21 mouse cellular contexts compared by ENCODE assay signal in the genomic region with DNA sequence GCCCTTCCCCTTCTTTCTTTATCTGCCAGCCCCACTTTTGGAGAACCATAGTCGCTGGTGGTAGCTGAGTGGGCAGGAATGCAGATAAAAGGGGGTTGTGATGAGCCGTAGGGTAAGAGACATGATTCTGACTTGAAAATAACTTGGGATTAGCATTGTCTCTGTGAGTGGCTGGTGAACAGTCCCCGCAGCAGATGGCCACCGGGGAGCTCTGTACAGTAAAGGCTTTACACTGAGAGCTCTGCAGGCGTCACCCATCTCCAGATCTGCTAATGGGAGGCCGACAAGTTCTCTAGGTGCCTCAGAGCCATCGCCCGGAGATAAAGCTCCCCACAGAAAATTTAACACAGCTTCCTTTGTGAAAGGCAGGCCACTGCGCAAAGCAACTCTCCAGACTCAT.
DNase-seq lines count a peak whose midpoint lies in the region.
"Had no signal": no experiment of that assay in that cellular context is flagged by ENCODE, and none has a peak within 500 bp of the region (broad histone marks: within the 10 kb centered on the region; RNA-seq: fewer than 3 reads in every experiment).

No protein-coding gene starts in this region.

- intact Hi-C loops in left cerebral cortex, postnatal 25 days (cut with DNase I) = no loop called here

- peak; percentile 15 to 61 for DNase-seq in layer of hippocampus, adult 18-20 months (ENCODE audit: low spot score in 2 of 2)
- DNase-seq in layer of hippocampus, postnatal 25 days (ENCODE audit: extremely low spot score in 1 of 2, low spot score in 1 of 2) = no peak
- DNase-seq in left cerebral cortex, postnatal 25 days (ENCODE audit: low spot score in 2 of 2) = peak; percentile 12 to 59
- DNase-seq in left cerebral cortex, adult 9 months (ENCODE audit: low spot score in 2 of 2) = no peak
- DNase-seq in right cerebral cortex, adult 2 months (ENCODE audit: low spot score in 2 of 2) = peak; percentile 29 to 36
- no peak for DNase-seq in right cerebral cortex, postnatal 4 days
- DNase-seq in right cerebral cortex, postnatal 36 days (ENCODE audit: low spot score in 2 of 2) = peak; percentile 15
- no peak for DNase-seq in urinary bladder, postnatal 25 days (ENCODE audit: low spot score)
- DNase-seq: adrenal gland, postnatal 14 days; cerebellum, adult 18-20 months; cerebellum, postnatal 10 days; heart, adult 2 months; heart, postnatal 10 days; kidney, adult 11 months; kidney, postnatal 14 days; left cerebral cortex, postnatal 4 days; lung, adult 2 months; lung, postnatal 10 days; midbrain, embryonic 14.5 days; thymus, adult 2 months; thymus, postnatal 36 days had no signal

Comparison
In these comparisons a context has a peak if more than half of its experiments do, and no peak if none do; other contexts are left out.
1. DNase-seq: peak in layer of hippocampus, adult 18-20 months (2 of 2), left cerebral cortex, postnatal 25 days (2 of 2), right cerebral cortex, adult 2 months (2 of 2) and right cerebral cortex, postnatal 36 days (2 of 2); none in layer of hippocampus, postnatal 25 days (0 of 2), left cerebral cortex, adult 9 months (0 of 2), right cerebral cortex, postnatal 4 days (single experiment) and urinary bladder, postnatal 25 days (single experiment).